Mouse (Mus musculus) limb, embryonic 12.5 days (tissue): ENCODE measurements at regions not wholly inside any gene's neighbourhood (a gene's known extent, or its start where the extent isn't known, plus 50 kb on each side); places are given as distances from the start of the nearest gene placed in this dataset.

Source experiments
- ATAC-seq: fragments of 200-750 bp; cut with Nextera tagmentation; 2 replicates; pipeline ENCODE4 v1.8.0; 2017; ENCODE audit warnings: low read depth, moderate TSS enrichment; ENCODE audit not compliant: insufficient number of reproducible peaks, insufficient read depth, low FRiP score, low TSS enrichment
- H3K27ac ChIP-seq: fragments of 300-500 bp; sonication (generic); 2 replicates; pipeline ENCODE4 v1.5.1; 2016; ENCODE audit warnings: mild to moderate bottlenecking, moderate library complexity
- H3K27me3 ChIP-seq: fragments of 300-500 bp; sonication (generic); 2 replicates; pipeline ENCODE4 v1.6.1; 2016; ENCODE audit warnings: mild to moderate bottlenecking, moderate library complexity
- H3K36me3 ChIP-seq: fragments of 300-500 bp; sonication (generic); 2 replicates; pipeline ENCODE4 v1.6.1; 2016; ENCODE audit warnings: mild to moderate bottlenecking, moderate library complexity
- H3K4me1 ChIP-seq: fragments of 300-500 bp; sonication (generic); replicated peaks from 2 replicates; pipeline ENCODE4 v1.6.1; 2016
- H3K4me2 ChIP-seq: fragments of 300-500 bp; sonication (generic); 2 replicates; pipeline ENCODE4 v1.6.1; 2016; ENCODE audit warnings: mild to moderate bottlenecking, moderate library complexity
- H3K4me3 ChIP-seq: fragments of 300-500 bp; sonication (generic); replicated peaks from 2 replicates; pipeline ENCODE4 v1.5.1; 2016; ENCODE audit warnings: mild to moderate bottlenecking
- H3K9ac ChIP-seq: fragments of 300-500 bp; sonication (generic); replicated peaks from 2 replicates; pipeline ENCODE4 v1.6.1; 2016; ENCODE audit warnings: mild to moderate bottlenecking, moderate library complexity
- H3K9me3 ChIP-seq: fragments of 300-500 bp; sonication (generic); 2 replicates; pipeline ENCODE4 v1.6.1; 2016; ENCODE audit warnings: mild to moderate bottlenecking, moderate library complexity
- WGBS: fragments of 180-500 bp; shearing (Covaris S2); methylation state at CpG from one replicate; pipeline ENCODE4 v1.1.7; 2016; 5-methylcytosine and 5-hydroxymethylcytosine counted together

GRCm38 (mm10) chr5:51710664-51711063, 143.1 kb upstream of the Ppargc1a start:
- no peak overlapping the region for H3K4me3 ChIP-seq
- H3K36me3 ChIP-seq: no peaks in the 10 kb centered on the region
- ATAC-seq: no peak
- H3K9me3 ChIP-seq: no peaks in the 10 kb centered on the region
- H3K27ac ChIP-seq: no peak overlapping the region
- no peaks in the 10 kb centered on the region for H3K27me3 ChIP-seq
- no peak overlapping the region for H3K4me2 ChIP-seq
- H3K4me1 ChIP-seq: no peaks in the 10 kb centered on the region
- 87% methylated on average over 4 of the region's 4 CpGs for WGBS
- no peak overlapping the region for H3K9ac ChIP-seq

- Histone ChIP-seq H3K27ac (no peak overlapping the region), H3K27me3 (no peaks in the 10 kb centered on the region), H3K4me3 (no peak overlapping the region), H3K4me1 (no peaks in the 10 kb centered on the region), H3K4me2 (no peak overlapping the region), H3K9ac (no peak overlapping the region), H3K9me3 (no peaks in the 10 kb centered on the region), H3K36me3 (no peaks in the 10 kb centered on the region)
- ATAC-seq: no peak
- WGBS: 63% methylated on average over 6 of the region's 6 CpGs
Observed at GRCm38 (mm10) chr5:51709447-51709991, 142.0 kb upstream of the Ppargc1a start.

- Histone ChIP-seq H3K9ac (no peak overlapping the region), H3K4me2 (no peak overlapping the region), H3K27me3 (no peaks in the 10 kb centered on the region), H3K27ac (no peak overlapping the region), H3K9me3 (no peaks in the 10 kb centered on the region), H3K4me3 (no peak overlapping the region), H3K36me3 (no peaks in the 10 kb centered on the region), H3K4me1 (no peaks in the 10 kb centered on the region)
- ATAC-seq: no peak
- 87% methylated on average over 4 of the region's 4 CpGs for WGBS
Observed at GRCm38 (mm10) chr5:51679884-51680283, 112.4 kb upstream of the Ppargc1a start.

- no peaks in the 10 kb centered on the region for H3K27me3 ChIP-seq
- H3K36me3 ChIP-seq: no peaks in the 10 kb centered on the region
- no peak overlapping the region for H3K4me3 ChIP-seq
- H3K4me2 ChIP-seq: no peak overlapping the region
- H3K27ac ChIP-seq: no peak overlapping the region
- WGBS: 92% methylated on average over 5 of the region's 5 CpGs
- H3K4me1 ChIP-seq: no peaks in the 10 kb centered on the region
- H3K9me3 ChIP-seq: no peaks in the 10 kb centered on the region
- H3K9ac ChIP-seq: no peak overlapping the region
- ATAC-seq: no peak
Observed at GRCm38 (mm10) chr5:51671190-51671589, 103.7 kb upstream of the Ppargc1a start.

GRCm38 (mm10) chr5:51665241-51665640, 97.7 kb upstream of the Ppargc1a start:
- no peaks in the 10 kb centered on the region for H3K9me3 ChIP-seq
- no peak overlapping the region for H3K4me2 ChIP-seq
- no peak for ATAC-seq
- no peaks in the 10 kb centered on the region for H3K4me1 ChIP-seq
- H3K36me3 ChIP-seq: no peaks in the 10 kb centered on the region
- no peak overlapping the region for H3K9ac ChIP-seq
- 81% methylated on average over 6 of the region's 6 CpGs for WGBS
- no peak overlapping the region for H3K27ac ChIP-seq
- no peak overlapping the region for H3K4me3 ChIP-seq
- H3K27me3 ChIP-seq: no peaks in the 10 kb centered on the region

GRCm38 (mm10) chr5:51658232-51658896, 90.8 kb upstream of the Ppargc1a start:
- Histone ChIP-seq H3K27ac (no peak overlapping the region), H3K9me3 (no peaks in the 10 kb centered on the region), H3K4me3 (no peak overlapping the region), H3K4me1 (no peaks in the 10 kb centered on the region), H3K27me3 (no peaks in the 10 kb centered on the region), H3K4me2 (no peak overlapping the region), H3K9ac (no peak overlapping the region), H3K36me3 (no peaks in the 10 kb centered on the region)
- ATAC-seq: no peak
- 70% methylated on average over 6 of the region's 6 CpGs for WGBS

GRCm38 (mm10) chr5:51653507-51653906, 86.0 kb upstream of the Ppargc1a start:
- no peak for ATAC-seq
- Histone ChIP-seq H3K27ac (no peak overlapping the region), H3K9me3 (no peaks in the 10 kb centered on the region), H3K4me1 (no peaks in the 10 kb centered on the region), H3K36me3 (no peaks in the 10 kb centered on the region), H3K9ac (no peak overlapping the region), H3K4me2 (no peak overlapping the region), H3K27me3 (no peaks in the 10 kb centered on the region), H3K4me3 (no peak overlapping the region)
- WGBS: 95% methylated on average over 2 of the region's 2 CpGs

GRCm38 (mm10) chr5:51624400-51624799, 56.9 kb upstream of the Ppargc1a start:
- Histone ChIP-seq H3K9me3 (no peaks in the 10 kb centered on the region), H3K27ac (no peak overlapping the region), H3K4me3 (no peak overlapping the region), H3K27me3 (0 out of 2 replicates have a peak, but pooled peaks cover 6% of the 10 kb centered on the region), H3K9ac (no peak overlapping the region), H3K4me1 (peaks cover 5% of the 10 kb centered on the region), H3K4me2 (no peak overlapping the region), H3K36me3 (no peaks in the 10 kb centered on the region)
- ATAC-seq: no peak
- 15% methylated on average over 5 of the region's 5 CpGs for WGBS
